Mouse (Mus musculus) cortical plate, adult 2 months (tissue): ENCODE data around the gene Itga3.

Source experiments
- CTCF ChIP-seq: fragments of 200-500 bp; IDR thresholded peaks from 2 replicates; pipeline ENCODE4 v1.5.1; 2011; ENCODE audit warnings: mild to moderate bottlenecking, control low read depth, low read length; ENCODE audit not compliant: insufficient read depth; ENCODE audit errors: extremely low read depth
- POLR2A ChIP-seq: fragments of 200-500 bp; IDR thresholded peaks from 2 replicates; pipeline ENCODE4 v1.6.1; 2011; ENCODE audit warnings: mild to moderate bottlenecking, low read length, control low read depth; ENCODE audit not compliant: insufficient read depth; ENCODE audit errors: extremely low read depth

DNA sequence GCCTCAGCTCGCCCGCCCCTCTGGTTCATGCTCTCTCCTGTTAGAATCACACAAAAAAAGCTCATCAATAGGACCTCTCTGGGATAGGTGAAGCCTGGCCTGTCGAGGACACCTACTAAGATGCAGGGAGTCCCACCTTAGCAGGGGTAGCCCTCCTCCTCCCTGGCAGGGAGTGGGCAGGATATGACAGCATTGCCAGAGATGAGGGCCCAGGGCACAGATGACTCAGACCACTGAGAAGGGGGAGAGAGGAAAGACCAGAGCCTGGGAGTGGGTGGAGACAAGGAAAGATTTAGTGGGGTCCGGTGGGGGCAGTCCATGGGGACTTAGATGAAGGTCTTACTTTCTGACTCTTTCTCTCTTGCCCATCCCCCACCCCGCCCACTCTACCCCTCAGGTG lies 9.6 kb upstream of the Itga3 start:
- no peak for TF ChIP-seq CTCF
- TF ChIP-seq POLR2A, result no peak
